Mouse (Mus musculus): ENCODE data around the gene Ovgp1. TPM values are rescaled to one million over a fixed set of nuclear protein-coding genes. Genes with fewer than 3 reads are reported as not detected.
"Not testable (repeated sequence)": the region's sequence is repeated elsewhere in the genome, so short reads cannot be mapped to it uniquely, and the experiment has no call there.

Gene Ovgp1
- total RNA-seq, 2 experiments from 2014 or later, result 0.27 to 0.58 TPM

DNA sequence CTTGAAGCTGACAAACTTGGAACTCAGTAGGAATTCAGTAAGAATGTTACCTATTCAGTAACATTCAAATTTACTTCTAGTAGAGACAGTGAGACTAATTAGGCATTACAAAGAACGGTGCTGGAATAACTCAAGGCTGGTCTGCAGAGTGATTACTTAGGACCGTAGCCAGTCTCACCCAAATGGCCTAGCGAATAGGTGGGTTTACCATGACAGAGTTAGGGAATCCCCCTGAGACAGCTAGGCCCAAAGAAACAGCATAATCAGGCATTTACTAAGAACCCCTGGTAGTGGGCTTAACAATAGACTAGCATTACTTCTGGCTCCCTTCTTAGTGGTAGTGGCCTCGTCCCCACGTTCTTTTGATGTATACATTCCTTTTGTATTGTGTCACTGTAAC is 16.1 kb downstream of the Ovgp1 start:
- intact Hi-C loops (cut with DNase I), result loop anchor here (5.0 kb wide), 1 partner anchor 893 kb away; no protein-coding TSS in a partner anchor
- DNase-seq, result not testable (repeated sequence)

- intact Hi-C loops (cut with DNase I), result loop anchor here (5.0 kb wide), 1 partner anchor 891 kb away; no protein-coding TSS in a partner anchor
- peak; percentile 46 to 53 for DNase-seq
These were observed 18.3 kb downstream of the Ovgp1 start for GRCm38 (mm10) chr3:105991653-105992283.

GRCm38 (mm10) chr3:105994730-105995129 is 21.2 kb downstream of the Ovgp1 start:
- no peak for DNase-seq
- intact Hi-C loops (cut with DNase I), result loop anchor here (5.0 kb wide), 1 partner anchor 888 kb away; no protein-coding TSS in a partner anchor

GRCm38 (mm10) chr3:106000707-106001375 is 27.3 kb downstream of the Ovgp1 start:
- no peak for DNase-seq
- intact Hi-C loops (cut with DNase I), result no loop called here

- no peak for DNase-seq
- intact Hi-C loops (cut with DNase I), result no loop called here
These were observed 28.2 kb downstream of the Ovgp1 start for GRCm38 (mm10) chr3:106001416-106002370.

DNA sequence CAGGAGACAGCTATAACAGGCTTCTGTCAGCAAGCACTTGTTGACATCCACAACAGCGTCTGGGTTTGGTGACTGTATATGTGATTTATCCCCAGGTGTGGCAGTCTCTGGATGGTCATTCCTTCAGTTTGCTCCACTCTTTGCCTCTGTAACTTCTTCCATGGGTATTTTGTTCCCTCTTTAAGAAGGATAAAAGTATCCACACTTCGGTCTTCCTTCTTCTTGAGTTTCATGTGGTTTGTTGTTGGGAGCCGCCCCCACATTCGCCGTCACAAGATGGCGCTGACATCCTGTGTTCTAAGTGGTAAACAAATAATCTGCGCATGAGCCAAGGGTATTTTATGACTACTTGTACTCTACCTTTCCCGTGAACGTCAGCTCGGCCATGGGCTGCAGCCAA is 29.8 kb downstream of the Ovgp1 start:
- intact Hi-C loops (cut with DNase I); DNase-seq: not testable (repeated sequence)

- intact Hi-C loops (cut with DNase I), result no loop called here
- no peak for DNase-seq
These were observed 41.0 kb downstream of the Ovgp1 start, which contains the start of gene Pifo for GRCm38 (mm10) chr3:106014546-106014945. Gene Pifo, minus strand, starts transcription at chr3:106014646.

- intact Hi-C loops (cut with DNase I), result no loop called here
- no peak for DNase-seq
These were observed 48.3 kb downstream of the Ovgp1 start for GRCm38 (mm10) chr3:106021840-106022239.

- no peak for DNase-seq
- intact Hi-C loops (cut with DNase I), result no loop called here
These were observed 50.6 kb downstream of the Ovgp1 start for GRCm38 (mm10) chr3:106024135-106024534.

DNA sequence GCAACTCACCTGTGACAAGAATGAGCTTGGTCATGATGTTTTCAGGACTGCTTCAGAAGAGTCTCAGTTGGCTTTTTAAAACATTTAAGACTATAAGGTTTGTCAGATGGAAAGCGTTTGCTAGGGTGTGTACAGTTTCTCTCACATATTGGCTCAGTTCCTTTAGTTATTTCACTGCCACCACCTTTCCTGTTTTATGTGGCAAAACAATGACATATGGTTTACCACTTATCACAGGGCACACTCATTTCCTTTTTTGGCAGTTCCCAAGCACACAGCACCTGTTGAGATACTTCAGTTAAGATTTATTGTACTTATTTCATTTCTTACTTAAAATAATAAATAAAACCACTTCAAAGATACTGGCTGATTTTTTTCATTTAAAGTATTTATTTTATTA is 59.3 kb downstream of the Ovgp1 start, which contains the start of gene Chil5:
TSS of gene Chil5 (minus strand) at position 34 of the 400 bp plus-strand sequence.
- intact Hi-C loops (cut with DNase I), result no loop called here
- no peak for DNase-seq

Other genes with a start within 250 kb of the Ovgp1 start
- gene Rap1a, start 172.4 kb upstream of the Ovgp1 start, total RNA-seq (2021), result 100 to 1,000 TPM; 110 to 115 TPM
- under 1 TPM in 1 of 2 experiments, not detected in 1; 0.22 TPM for gene Adora3, start 102.9 kb upstream of the Ovgp1 start, total RNA-seq (2021)
- gene Tmigd3, start 102.8 kb upstream of the Ovgp1 start, total RNA-seq (2021), result under 1 TPM in 1 of 2 experiments, not detected in 1; 0.49 TPM
- gene I830077J02Rik, start 41.0 kb upstream of the Ovgp1 start, total RNA-seq (2021), result under 1 TPM; 0.54 to 0.94 TPM
- gene Wdr77, start 14.3 kb upstream of the Ovgp1 start, total RNA-seq (2021), result 10 to 100 TPM; 46.9 to 48.5 TPM
- 1,000 to 10,000 TPM; 1,203 to 1,219 TPM for gene Atp5f1, start 13.6 kb upstream of the Ovgp1 start, total RNA-seq (2021)
- not detected for gene Pifo, start 40.9 kb downstream of the Ovgp1 start, total RNA-seq (2021)
- not detected for gene Chil5, start 59.1 kb downstream of the Ovgp1 start, total RNA-seq (2021)
- not detected for gene Chia1, start 139.5 kb downstream of the Ovgp1 start, total RNA-seq (2021)
- gene Chil3, start 193.9 kb downstream of the Ovgp1 start, total RNA-seq (2021), result under 1 TPM in 1 of 2 experiments, not detected in 1; 0.19 TPM
- not detected for gene Chil4, start 245.8 kb downstream of the Ovgp1 start, total RNA-seq (2021)

Data from heart, postnatal 36 days (tissue).